In the genomic region with DNA sequence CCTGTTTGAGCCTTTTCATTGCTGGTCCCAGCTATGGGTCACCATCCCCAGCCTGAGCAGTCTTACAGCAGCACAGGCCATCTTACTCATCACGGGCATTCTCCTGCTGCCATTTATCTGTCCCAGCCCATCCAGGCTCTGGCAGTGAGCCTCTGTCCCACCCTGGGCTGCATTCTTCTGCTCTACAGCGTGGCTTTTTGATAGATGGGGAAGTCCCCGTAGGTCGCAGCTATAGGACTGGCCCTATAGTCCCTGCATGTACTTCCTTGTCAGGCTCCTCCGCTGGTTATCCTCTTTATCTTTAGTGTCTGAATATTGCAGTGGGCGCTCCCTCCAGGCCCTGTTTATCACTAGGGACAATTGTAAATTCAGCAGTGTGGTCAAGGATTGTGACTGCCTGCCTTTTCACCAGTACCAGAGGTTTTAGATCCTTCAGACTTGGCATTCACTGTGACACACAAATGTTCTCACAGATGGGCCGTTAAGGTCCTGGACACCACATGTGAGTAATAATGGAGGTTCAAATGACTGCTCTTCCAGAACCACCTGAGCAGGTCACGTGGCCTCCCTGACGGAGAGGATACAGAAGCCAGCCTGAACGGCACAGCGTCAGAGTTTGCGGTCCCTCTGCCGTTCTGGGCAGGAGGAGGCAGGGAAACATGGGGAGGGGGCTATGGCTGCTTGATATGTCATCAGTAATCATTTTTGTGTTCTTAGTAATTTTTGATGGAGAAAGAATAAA, we compare ENCODE assay signal across 30 mouse cellular contexts. TPM values are rescaled to one million over a fixed set of nuclear protein-coding genes. Genes with fewer than 3 reads are reported as not detected.
DNase-seq lines count a peak whose midpoint lies in the region; ATAC-seq lines count a peak whose summit lies in the region.
"Had no signal": no experiment of that assay in that cellular context is flagged by ENCODE, and none has a peak within 500 bp of the region (broad histone marks: within the 10 kb centered on the region; RNA-seq: fewer than 3 reads in every experiment).

No protein-coding gene starts in this region.

- H3K9me3 ChIP-seq in intestine, embryonic 14.5 days (ENCODE audit: control insufficient read depth, low read length) = no peaks in the 10 kb centered on the region
- no peaks in the 10 kb centered on the region for H3K9me3 ChIP-seq in intestine, embryonic 16.5 days (ENCODE audit: control insufficient read depth, low read length)
- H3K9me3 ChIP-seq in kidney, embryonic 16.5 days (ENCODE audit: low read length) = no peaks in the 10 kb centered on the region
- H3K9me3 ChIP-seq: embryonic facial prominence, embryonic 13.5 days; embryonic facial prominence, embryonic 15.5 days; forebrain, embryonic 10.5 days; forebrain, embryonic 12.5 days; G1E had no signal

- no peak overlapping the region for H3K9ac ChIP-seq in intestine, embryonic 14.5 days (ENCODE audit: low read length)
- no peak overlapping the region for H3K9ac ChIP-seq in intestine, embryonic 16.5 days (ENCODE audit: low read depth, low read length)
- no peak overlapping the region for H3K9ac ChIP-seq in kidney, embryonic 16.5 days (replicated peaks; ENCODE audit: low read length)
- H3K9ac ChIP-seq: embryonic facial prominence, embryonic 13.5 days; embryonic facial prominence, embryonic 15.5 days; forebrain, embryonic 12.5 days had no signal

- ATAC-seq in intestine, embryonic 14.5 days (replicated peaks; ENCODE audit: low FRiP score, low TSS enrichment, low read depth) = 0 out of 2 replicates have a peak, but pooled peaks have one; percentile 43
- ATAC-seq in intestine, embryonic 16.5 days = peak; percentile 85
- ATAC-seq in megakaryocyte-erythroid progenitor cell, adult 5-6 weeks (replicated peaks; ENCODE audit: low FRiP score, low TSS enrichment, poor library complexity, severe bottlenecking) = peak; percentile 63
- no peak for ATAC-seq in kidney, embryonic 16.5 days (ENCODE audit: low FRiP score, low TSS enrichment)
- ATAC-seq: activated CD4-positive, CD25-positive, alpha-beta regulatory T cell, adult 4 months; CD4-positive, CD25-positive, alpha-beta regulatory T cell, adult 4 months; forebrain, embryonic 14.5 days; forebrain, embryonic 16.5 days; Patski had no signal

- intact Hi-C loops in left cerebral cortex, postnatal 4 days (cut with DNase I) = no loop called here

- no peak overlapping the region for H3K27ac ChIP-seq in intestine, embryonic 14.5 days (ENCODE audit: low read depth)
- no peak overlapping the region for H3K27ac ChIP-seq in intestine, embryonic 16.5 days (ENCODE audit: low read length)
- H3K27ac ChIP-seq in kidney, embryonic 16.5 days (ENCODE audit: low read length) = no peak overlapping the region
- H3K27ac ChIP-seq: embryonic facial prominence, embryonic 13.5 days; embryonic facial prominence, embryonic 15.5 days; forebrain, embryonic 10.5 days; forebrain, embryonic 12.5 days had no signal

- H3K4me1 ChIP-seq in intestine, embryonic 14.5 days (replicated peaks; ENCODE audit: control insufficient read depth, insufficient read depth, low read length) = no peaks in the 10 kb centered on the region
- H3K4me1 ChIP-seq in intestine, embryonic 16.5 days (ENCODE audit: control insufficient read depth, insufficient read depth, low read length) = no peaks in the 10 kb centered on the region
- H3K4me1 ChIP-seq in kidney, embryonic 16.5 days (ENCODE audit: insufficient read depth, low read length) = no peaks in the 10 kb centered on the region
- H3K4me1 ChIP-seq: embryonic facial prominence, embryonic 13.5 days; embryonic facial prominence, embryonic 15.5 days; forebrain, embryonic 10.5 days; forebrain, embryonic 12.5 days had no signal

- H3K4me2 ChIP-seq in intestine, embryonic 14.5 days (ENCODE audit: low read length) = no peak overlapping the region
- no peak overlapping the region for H3K4me2 ChIP-seq in intestine, embryonic 16.5 days (ENCODE audit: low read depth, low read length)
- no peak overlapping the region for H3K4me2 ChIP-seq in kidney, embryonic 16.5 days (replicated peaks; ENCODE audit: low read depth, low read length)
- H3K4me2 ChIP-seq: embryonic facial prominence, embryonic 13.5 days; embryonic facial prominence, embryonic 15.5 days; forebrain, embryonic 12.5 days had no signal

- no peaks in the 10 kb centered on the region for H3K27me3 ChIP-seq in intestine, embryonic 14.5 days (replicated peaks; ENCODE audit: control insufficient read depth, insufficient read depth, low read length)
- H3K27me3 ChIP-seq in intestine, embryonic 16.5 days (replicated peaks; ENCODE audit: control insufficient read depth, insufficient read depth, low read length) = no peaks in the 10 kb centered on the region
- no peaks in the 10 kb centered on the region for H3K27me3 ChIP-seq in kidney, embryonic 16.5 days (ENCODE audit: insufficient read depth, low read length)
- H3K27me3 ChIP-seq: CH12.LX; embryonic facial prominence, embryonic 13.5 days; embryonic facial prominence, embryonic 15.5 days; forebrain, embryonic 12.5 days; Patski had no signal

- peaks cover 74% of the 10 kb centered on the region for H3K36me3 ChIP-seq in intestine, embryonic 14.5 days (ENCODE audit: control insufficient read depth, insufficient read depth, low read length)
- peaks cover 5% of the 10 kb centered on the region; the same call in 1 of the 2 replicates for H3K36me3 ChIP-seq in intestine, embryonic 16.5 days (ENCODE audit: control insufficient read depth, insufficient read depth, low read length)
- H3K36me3 ChIP-seq in kidney, embryonic 16.5 days (ENCODE audit: insufficient read depth, low read length) = peaks cover 32% of the 10 kb centered on the region

- H3K4me3 ChIP-seq in intestine, embryonic 14.5 days (ENCODE audit: low read depth, low read length) = no peak overlapping the region
- H3K4me3 ChIP-seq in intestine, embryonic 16.5 days (ENCODE audit: low read length) = no peak overlapping the region
- H3K4me3 ChIP-seq in kidney, embryonic 16.5 days (ENCODE audit: low read length) = no peak overlapping the region
- H3K4me3 ChIP-seq: embryonic facial prominence, embryonic 13.5 days; embryonic facial prominence, embryonic 15.5 days; erythroblast, embryonic 14.5 days; forebrain, embryonic 10.5 days; forebrain, embryonic 12.5 days had no signal

- DNase-seq in heart, adult 11 months = peak; percentile 76
- DNase-seq in heart, postnatal 4 days = no peak
- no peak for DNase-seq in intestine, embryonic 14.5 days (ENCODE audit: low spot score)
- DNase-seq in left cerebral cortex, postnatal 4 days = no peak
- no peak for DNase-seq in kidney, adult 8-10 months
- DNase-seq: adrenal gland, adult 8-10 months; adrenal gland, postnatal 14 days; adrenal gland, postnatal 36 days; B cell, adult 2 months; cerebellum, adult 11-12 months; cerebellum, adult 2 months; cerebellum, adult 9-10 months; cerebellum, postnatal 14 days; cerebellum, postnatal 36 days; embryo, embryonic 11 days had no signal

- WGBS in intestine, embryonic 14.5 days = 86% methylated on average over 13 of the region's 13 CpGs
- WGBS in intestine, embryonic 16.5 days = 80% methylated on average over 13 of the region's 13 CpGs
- WGBS in kidney, embryonic 16.5 days = 91% methylated on average over 13 of the region's 13 CpGs

RNA-seq across cellular contexts. Expression of a gene that starts 11.0 kb away (rescaled TPM):
- 10 to 100 TPM; 36.0 to 37.1 TPM for total RNA-seq in heart, postnatal 4 days (2021)
- 67.7 and 79.0 TPM in 2 replicates for polyA plus RNA-seq in intestine, embryonic 14.5 days (2014; fragmentation: Nextera tagmentation; extraction: Ambion mirVana)
- 85.8 and 95.4 TPM in 2 replicates for polyA plus RNA-seq in intestine, embryonic 16.5 days (2015; fragmentation: Nextera tagmentation; extraction: Ambion mirVana)
- 43.7 and 46.6 TPM in 2 replicates for total RNA-seq in megakaryocyte-erythroid progenitor cell, adult 5-6 weeks (2014; fragmentation: Nextera tagmentation)
- total RNA-seq in megakaryocyte-erythroid progenitor cell, adult 5-6 weeks (2017) = 38.9 and 52.9 TPM in 2 replicates
- total RNA-seq in left cerebral cortex, postnatal 4 days (2021) = 10 to 100 TPM; 84.4 to 85.7 TPM
- polyA plus RNA-seq in kidney, embryonic 16.5 days (2015; fragmentation: Nextera tagmentation; extraction: Ambion mirVana) = 72.8 and 81.0 TPM in 2 replicates

RNA-seq across cellular contexts. Expression of a gene that starts 16.7 kb away (rescaled TPM):
- 1 to 10 TPM; 5.8 to 6.9 TPM for total RNA-seq in heart, postnatal 4 days (2021)
- polyA plus RNA-seq in intestine, embryonic 14.5 days (2014; fragmentation: Nextera tagmentation; extraction: Ambion mirVana) = 8.3 and 9.0 TPM in 2 replicates
- 9.1 and 9.9 TPM in 2 replicates for polyA plus RNA-seq in intestine, embryonic 16.5 days (2015; fragmentation: Nextera tagmentation; extraction: Ambion mirVana)
- 21.4 and 49.6 TPM in 2 replicates for total RNA-seq in megakaryocyte-erythroid progenitor cell, adult 5-6 weeks (2014; fragmentation: Nextera tagmentation)
- total RNA-seq in megakaryocyte-erythroid progenitor cell, adult 5-6 weeks (2017) = 27.0 and 37.0 TPM in 2 replicates
- total RNA-seq in left cerebral cortex, postnatal 4 days (2021) = 10 to 100 TPM; 40.3 to 43.4 TPM
- polyA plus RNA-seq in kidney, embryonic 16.5 days (2015; fragmentation: Nextera tagmentation; extraction: Ambion mirVana) = 20.0 and 21.1 TPM in 2 replicates

RNA-seq across cellular contexts. Expression of a gene that starts 23.4 kb away (rescaled TPM):
- 10 to 100 TPM; 38.6 to 38.8 TPM for total RNA-seq in heart, postnatal 4 days (2021)
- 114 and 125 TPM in 2 replicates for polyA plus RNA-seq in intestine, embryonic 14.5 days (2014; fragmentation: Nextera tagmentation; extraction: Ambion mirVana)
- 130 and 134 TPM in 2 replicates for polyA plus RNA-seq in intestine, embryonic 16.5 days (2015; fragmentation: Nextera tagmentation; extraction: Ambion mirVana)
- total RNA-seq in megakaryocyte-erythroid progenitor cell, adult 5-6 weeks (2014; fragmentation: Nextera tagmentation) = 30.4 and 54.3 TPM in 2 replicates
- total RNA-seq in megakaryocyte-erythroid progenitor cell, adult 5-6 weeks (2017) = 24.3 and 28.3 TPM in 2 replicates
- 100 to 1,000 TPM; 154 to 159 TPM for total RNA-seq in left cerebral cortex, postnatal 4 days (2021)
- polyA plus RNA-seq in kidney, embryonic 16.5 days (2015; fragmentation: Nextera tagmentation; extraction: Ambion mirVana) = 106 and 109 TPM in 2 replicates
